Mouse (Mus musculus) spleen, adult 2 months (tissue): ENCODE data around the gene Snu13. TPM values are rescaled to one million over a fixed set of nuclear protein-coding genes. Genes with fewer than 3 reads are reported as not detected.

Experiments used
- DNase-seq, 2 experiments: peaks; one replicate each; pipeline versions ENCODE4 v3.0.0 to v3.0.0-alpha.2; 2012 to 2021; ENCODE audit warnings: low spot score in 2 of 2, low read depth in 1 of 2
- H3K27ac ChIP-seq: fragments of 200-500 bp; 2 replicates; pipeline ENCODE4 v1.5.1; 2012; ENCODE audit warnings: low read length, inconsistent platforms; ENCODE audit not compliant: insufficient read depth
- H3K27me3 ChIP-seq: fragments of 200-500 bp; 2 replicates; pipeline ENCODE4 v1.6.1; 2012; ENCODE audit warnings: mild to moderate bottlenecking, moderate library complexity, low read length, inconsistent platforms; ENCODE audit not compliant: control insufficient read depth, insufficient read depth
- H3K36me3 ChIP-seq: fragments of 200-500 bp; 2 replicates; pipeline ENCODE4 v1.6.1; 2012; ENCODE audit warnings: mild to moderate bottlenecking, low read length, inconsistent platforms; ENCODE audit not compliant: control insufficient read depth, insufficient read depth
- H3K4me1 ChIP-seq: fragments of 200-500 bp; 2 replicates; pipeline ENCODE4 v1.6.1; 2011; ENCODE audit warnings: inconsistent platforms; ENCODE audit not compliant: control insufficient read depth, insufficient read depth, insufficient read length
- H3K4me3 ChIP-seq: fragments of 200-500 bp; 2 replicates; pipeline ENCODE4 v1.5.1; 2011; ENCODE audit warnings: mild to moderate bottlenecking, inconsistent platforms; ENCODE audit not compliant: insufficient read depth, insufficient read length; ENCODE audit errors: extremely low read depth
- CTCF ChIP-seq: fragments of 200-500 bp; IDR thresholded peaks from 2 replicates; pipeline ENCODE4 v1.5.1; 2011; ENCODE audit warnings: mild to moderate bottlenecking, inconsistent platforms; ENCODE audit not compliant: insufficient read depth, insufficient read length, insufficient replicate concordance; ENCODE audit errors: extremely low read depth
- POLR2A ChIP-seq: fragments of 200-500 bp; IDR thresholded peaks from 2 replicates; pipeline ENCODE4 v1.6.1; 2011; ENCODE audit warnings: low read depth, low read length, inconsistent platforms
- WGBS: fragments of 180-500 bp; shearing (Covaris S2); methylation state at CpG from one replicate; pipeline ENCODE4 v1.1.7; 2018; 5-methylcytosine and 5-hydroxymethylcytosine counted together
- polyA plus RNA-seq: library from polyadenylated mRNA; depleted of rRNA; stranded (reverse); fragments of >200 nt; gene quantifications from 2 replicates; pipeline ENCODE4 v1.2.3, GENCODE M21; 2012

Snu13 gene
- polyA plus RNA-seq, 1 experiment = 34.5 TPM

GRCm38 (mm10) chr15:82046246-82046891 is 1.0 kb downstream of the Snu13 start:
- Histone ChIP-seq H3K36me3 (peaks cover 10% of the 10 kb centered on the region), H3K27ac (no peak overlapping the region), H3K4me1 (peaks cover 6% of the 10 kb centered on the region; the same call in 1 of the 2 replicates), H3K27me3 (no peaks in the 10 kb centered on the region), H3K4me3 (peak overlapping the region; percentile 96)
- under 1% methylated on average over 26 of the region's 26 CpGs for WGBS
- DNase-seq = no peak
- TF ChIP-seq CTCF (no peak), POLR2A (no peak)

GRCm38 (mm10) chr15:82044166-82044784 is 3.1 kb downstream of the Snu13 start:
- DNase-seq = no peak
- Histone ChIP-seq H3K4me3 (no peak overlapping the region), H3K4me1 (peaks cover 6% of the 10 kb centered on the region; the same call in 1 of the 2 replicates), H3K36me3 (peaks cover 18% of the 10 kb centered on the region), H3K27ac (no peak overlapping the region), H3K27me3 (no peaks in the 10 kb centered on the region)
- 93% methylated on average over 7 of the region's 7 CpGs for WGBS
- TF ChIP-seq CTCF (no peak), POLR2A (no peak)

GRCm38 (mm10) chr15:82040650-82041049 is 6.7 kb downstream of the Snu13 start:
- peak; percentile 35 to 39 for DNase-seq
- no peak for TF ChIP-seq POLR2A
- peak; percentile 63; the same call in 1 of the 2 replicates for TF ChIP-seq CTCF
- H3K27me3 ChIP-seq = no peaks in the 10 kb centered on the region
- WGBS = 98% methylated on average over 1 of the region's 1 CpGs
- H3K4me3 ChIP-seq = no peak overlapping the region
- H3K36me3 ChIP-seq = peaks cover 24% of the 10 kb centered on the region
- no peak overlapping the region for H3K27ac ChIP-seq
- no peaks in the 10 kb centered on the region for H3K4me1 ChIP-seq

GRCm38 (mm10) chr15:82035904-82036689 is 11.3 kb downstream of the Snu13 start:
- no peak for TF ChIP-seq POLR2A
- TF ChIP-seq CTCF = no peak
- DNase-seq = peak in 1 of 2 experiments; percentile 14
- 79% methylated on average over 12 of the region's 12 CpGs for WGBS

GRCm38 (mm10) chr15:82033762-82034161 is 13.6 kb downstream of the Snu13 start, which contains the start of gene Desi1:
Desi1 (minus strand) TSS chr15:82033862.
- DNase-seq = no peak
- Histone ChIP-seq H3K36me3 (peaks cover 28% of the 10 kb centered on the region), H3K27me3 (no peaks in the 10 kb centered on the region), H3K4me1 (no peaks in the 10 kb centered on the region), H3K27ac (no peak within 1 kb of the TSS), H3K4me3 (no peak within 1 kb of the TSS)
- no peak for TF ChIP-seq POLR2A
- TF ChIP-seq CTCF = no peak
- WGBS = 92% methylated on average over 4 of the region's 4 CpGs

More at GRCm38 (mm10) chr15:82035904-82036689, 11.3 kb downstream of the Snu13 start:
- Histone ChIP-seq H3K27me3 (no peaks in the 10 kb centered on the region), H3K4me1 (no peaks in the 10 kb centered on the region), H3K36me3 (peaks cover 18% of the 10 kb centered on the region), H3K27ac (no peak overlapping the region), H3K4me3 (no peak overlapping the region)

GRCm38 (mm10) chr15:82032386-82032785 is 15.0 kb downstream of the Snu13 start:
- H3K27ac ChIP-seq = no peak overlapping the region
- no peaks in the 10 kb centered on the region for H3K27me3 ChIP-seq
- TF ChIP-seq POLR2A = no peak
- TF ChIP-seq CTCF = no peak
- peaks cover 1% of the 10 kb centered on the region; the same call in 1 of the 2 replicates for H3K4me1 ChIP-seq
- peaks cover 26% of the 10 kb centered on the region for H3K36me3 ChIP-seq
- H3K4me3 ChIP-seq = no peak overlapping the region
- no peak for DNase-seq
- 53% methylated on average over 7 of the region's 7 CpGs for WGBS
